Mouse (Mus musculus) mouse trophoblast stem cell (cell line): ENCODE measurements around the gene Ear14.
"Not testable (repeated sequence)": the region's sequence is repeated elsewhere in the genome, so short reads cannot be mapped to it uniquely, and the experiment has no call there.

Experiments used
- in situ Hi-C, 2 experiments: fragments of 300-500 bp; cut with MseI, MboI; formaldehyde crosslinking; loops; 2 replicates in 1 of 2; 3 replicates in 1 of 2; pipeline ENCODE4 v1.15.1; 2025

The Ear14 gene

GRCm38 (mm10) chr14:51203115-51203514, at the start of gene Ear14:
TSS of gene Ear14 (plus strand) at chr14:51203391.
- in situ Hi-C loops: no loop called here

DNA sequence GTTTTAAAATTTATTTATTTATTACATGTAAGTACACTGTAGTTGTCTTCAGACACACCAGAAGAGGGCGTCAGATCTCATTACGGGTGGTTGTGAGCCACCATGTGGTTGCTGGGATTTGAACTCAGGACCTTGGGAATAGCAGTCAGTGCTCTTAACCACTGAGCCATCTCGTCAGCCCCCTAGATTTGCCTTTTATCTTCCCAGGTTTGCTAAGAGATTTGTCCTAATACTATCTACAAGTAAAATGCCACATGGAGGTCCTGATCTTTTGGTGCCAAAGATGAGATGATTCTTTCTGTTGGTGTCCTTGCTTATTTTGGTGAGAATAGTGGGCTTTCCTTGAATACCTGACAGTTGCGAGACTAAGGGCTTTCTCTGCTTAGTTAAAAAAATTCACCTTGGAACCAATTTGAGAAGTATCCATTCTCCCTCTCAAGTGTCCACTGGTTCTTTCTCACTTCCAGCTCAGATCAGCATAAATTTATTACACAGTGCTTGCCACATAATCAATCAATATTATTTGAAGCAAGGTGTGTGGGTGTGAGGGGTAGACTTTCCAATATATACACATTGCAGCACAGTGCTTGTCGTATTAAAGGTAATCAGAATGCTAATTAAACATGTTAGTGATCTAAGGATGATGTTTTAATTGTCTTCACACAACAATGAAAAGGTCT, 47.0 kb upstream of the Ear14 start:
- in situ Hi-C loops: no loop called here

DNA sequence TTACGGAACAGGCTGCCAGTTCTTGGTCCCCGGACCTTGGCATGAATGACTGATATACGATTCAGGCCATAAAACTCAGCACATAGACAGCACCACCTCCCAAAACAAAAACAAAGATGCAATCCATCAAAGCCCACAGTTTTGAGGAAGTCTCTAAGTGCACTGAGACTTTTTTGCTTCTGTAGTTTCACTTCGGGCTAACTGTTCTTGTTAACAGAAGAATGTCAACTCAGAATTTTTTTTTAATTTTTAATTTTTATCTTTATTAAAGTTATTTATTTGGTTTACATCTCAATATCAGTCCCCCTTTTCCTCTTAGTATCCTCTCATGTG, 46.5 kb upstream of the Ear14 start:
- in situ Hi-C loops: no loop called here

- in situ Hi-C loops: no loop called here
Measured at GRCm38 (mm10) chr14:51157072-51157471, 46.1 kb upstream of the Ear14 start.

GRCm38 (mm10) chr14:51161976-51162375, 41.2 kb upstream of the Ear14 start, which contains the start of gene Rnase2b:
TSS of gene Rnase2b (plus strand) at chr14:51162260.
- in situ Hi-C loops: loop anchor here in 1 of 2 experiments (5.0 kb wide), 1 partner anchor 55 kb away; no protein-coding TSS in a partner anchor

DNA sequence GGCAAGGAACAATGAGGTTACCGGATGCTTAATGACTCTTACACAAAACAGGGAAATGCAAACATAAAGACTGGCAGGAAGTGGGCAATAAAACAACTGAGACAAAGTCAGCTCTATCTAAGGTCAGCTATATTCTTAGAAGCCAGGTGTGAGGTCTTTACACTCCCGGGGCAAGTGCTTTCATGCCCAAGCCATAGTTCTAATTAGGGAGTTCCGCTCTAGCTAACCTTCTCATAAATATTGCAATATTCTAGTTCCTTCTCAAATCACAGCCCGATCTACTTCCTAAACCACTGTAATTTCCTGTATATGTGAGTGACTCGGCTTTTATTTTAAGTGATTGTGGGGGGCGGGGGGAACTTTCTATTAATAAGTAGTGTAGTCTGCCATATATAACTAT, 39.9 kb upstream of the Ear14 start:
- in situ Hi-C loops: loop anchor here in 1 of 2 experiments (5.0 kb wide), 1 partner anchor 56 kb away; no protein-coding TSS in a partner anchor

GRCm38 (mm10) chr14:51165435-51165834, 37.8 kb upstream of the Ear14 start:
- in situ Hi-C loops: loop anchor here in 1 of 2 experiments (5.0 kb wide), 1 partner anchor 53 kb away; the partner anchor contains the start of gene Eddm3b

GRCm38 (mm10) chr14:51166068-51166467, 37.1 kb upstream of the Ear14 start:
- in situ Hi-C loops: loop anchor here in 1 of 2 experiments (5.0 kb wide), 1 partner anchor 54 kb away; the partner anchor contains the start of gene Eddm3b

- in situ Hi-C loops: not testable (repeated sequence)
Measured at GRCm38 (mm10) chr14:51172095-51172865, 30.9 kb upstream of the Ear14 start.

- in situ Hi-C loops: not testable (repeated sequence)
Measured at GRCm38 (mm10) chr14:51172947-51173346, 30.2 kb upstream of the Ear14 start.

GRCm38 (mm10) chr14:51173843-51174242, 29.3 kb upstream of the Ear14 start:
- in situ Hi-C loops: no loop called here

- in situ Hi-C loops: not testable (repeated sequence)
Measured at GRCm38 (mm10) chr14:51181051-51181450, 22.1 kb upstream of the Ear14 start.

DNA sequence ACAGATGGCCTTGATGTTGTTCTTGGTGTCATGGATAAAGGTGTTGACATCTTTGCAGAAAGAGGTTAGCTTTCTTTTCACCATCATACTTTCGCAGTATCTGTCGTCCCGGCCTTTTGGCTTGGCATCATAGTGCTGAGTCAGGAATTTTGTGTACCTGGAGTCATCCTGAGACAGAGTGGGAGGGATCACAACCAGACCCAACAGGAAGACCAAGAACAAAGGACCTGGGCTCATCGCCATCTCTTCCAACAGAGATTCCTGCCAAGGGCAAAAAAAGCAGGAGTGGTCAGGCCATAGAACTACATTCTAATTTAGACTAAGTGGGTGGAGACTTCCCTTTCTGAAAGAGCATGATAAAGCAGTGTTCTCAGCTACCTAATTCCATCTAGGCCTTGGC, 7.5 kb upstream of the Ear14 start:
- in situ Hi-C loops: loop anchor here in 1 of 2 experiments (10.0 kb wide), 1 partner anchor 89 kb away; no protein-coding TSS in a partner anchor

DNA sequence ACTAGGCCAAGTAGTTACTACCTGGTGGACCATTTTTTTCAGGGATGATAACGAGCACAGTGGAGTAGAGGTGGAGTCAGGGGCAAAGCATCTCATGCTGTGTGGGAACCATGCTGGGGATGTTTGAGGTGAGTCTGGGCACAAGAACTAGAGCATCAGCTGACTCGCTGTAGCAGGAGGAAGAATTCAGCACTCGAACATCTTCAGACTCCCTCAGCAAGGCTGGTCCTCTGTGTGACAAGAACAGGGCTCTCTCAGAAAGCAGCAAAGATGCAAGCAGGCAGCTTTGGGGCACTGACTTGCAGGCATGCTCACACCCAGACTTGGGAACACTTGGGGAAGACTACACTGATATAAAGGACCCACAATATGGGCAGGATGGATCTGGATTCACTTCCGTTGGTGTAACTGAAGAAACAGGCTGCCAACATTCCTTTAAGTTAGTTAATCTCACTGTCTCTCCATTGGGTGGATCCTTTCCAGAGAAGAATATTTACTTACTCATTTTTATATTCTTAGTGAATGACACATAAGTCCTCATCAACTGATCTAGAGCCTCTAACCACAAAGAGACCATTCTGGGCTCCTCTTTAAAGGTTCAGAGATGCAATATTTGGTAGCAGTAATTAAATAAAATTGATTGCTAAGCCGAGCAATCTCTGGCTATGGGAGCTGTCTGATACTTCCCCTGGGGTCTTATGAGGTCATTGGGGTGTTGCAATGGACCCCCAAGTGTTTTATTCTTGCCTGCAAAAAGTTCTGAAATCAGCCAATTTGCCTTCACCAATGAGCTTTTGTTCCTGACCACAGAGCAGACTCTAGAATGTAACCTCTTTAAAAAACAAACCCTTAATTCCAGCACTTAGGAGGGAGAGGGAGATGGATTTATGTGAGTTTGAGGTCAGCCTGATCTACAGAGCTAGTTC, 3.8 kb upstream of the Ear14 start, which contains the start of gene Ang2:
TSS of gene Ang2 (minus strand) at position 51 of the 926 bp plus-strand sequence.
- in situ Hi-C loops: loop anchor here in 1 of 2 experiments (10.0 kb wide), 1 partner anchor 85 kb away; no protein-coding TSS in a partner anchor

DNA sequence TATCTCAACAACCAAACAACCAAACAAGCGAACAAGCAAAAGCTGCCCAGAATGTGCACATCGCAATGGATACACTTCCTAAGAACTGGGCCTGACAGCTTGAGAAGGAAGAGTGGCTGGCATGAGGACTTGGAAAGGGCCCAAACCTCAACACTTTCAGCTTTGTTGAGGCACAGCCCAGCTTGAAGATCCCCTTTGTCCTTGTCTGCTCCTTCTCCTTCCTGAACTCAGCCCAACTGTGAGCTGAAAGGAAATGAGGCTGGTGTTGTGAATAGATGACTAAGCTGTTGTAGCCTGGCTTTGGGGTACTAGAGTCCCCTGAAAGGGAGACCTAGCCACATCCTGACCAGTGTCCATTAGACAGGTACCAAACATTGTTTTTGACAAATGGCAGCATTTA, 3.1 kb upstream of the Ear14 start:
- in situ Hi-C loops: no loop called here

DNA sequence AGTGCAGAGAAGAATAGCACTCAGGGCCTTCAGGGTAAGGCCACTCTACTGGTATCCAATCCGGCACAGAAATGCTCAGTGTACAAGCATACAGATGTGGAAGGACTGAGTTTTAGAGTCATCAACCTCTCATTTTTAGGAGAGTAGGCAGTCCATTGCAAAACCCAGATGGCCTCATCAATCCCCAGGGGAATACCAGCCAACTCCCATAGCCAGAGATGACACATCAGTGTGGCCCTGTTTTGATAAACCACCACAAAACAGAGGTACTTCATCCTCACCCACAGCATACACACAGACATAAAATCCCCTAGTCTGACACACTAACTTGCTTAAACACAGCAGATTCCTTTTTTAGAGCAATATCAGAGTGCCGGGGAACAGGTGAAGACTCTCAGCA, 2.7 kb upstream of the Ear14 start:
- in situ Hi-C loops: no loop called here

GRCm38 (mm10) chr14:51220075-51220474, 16.9 kb downstream of the Ear14 start:
- in situ Hi-C loops: not testable (repeated sequence)

DNA sequence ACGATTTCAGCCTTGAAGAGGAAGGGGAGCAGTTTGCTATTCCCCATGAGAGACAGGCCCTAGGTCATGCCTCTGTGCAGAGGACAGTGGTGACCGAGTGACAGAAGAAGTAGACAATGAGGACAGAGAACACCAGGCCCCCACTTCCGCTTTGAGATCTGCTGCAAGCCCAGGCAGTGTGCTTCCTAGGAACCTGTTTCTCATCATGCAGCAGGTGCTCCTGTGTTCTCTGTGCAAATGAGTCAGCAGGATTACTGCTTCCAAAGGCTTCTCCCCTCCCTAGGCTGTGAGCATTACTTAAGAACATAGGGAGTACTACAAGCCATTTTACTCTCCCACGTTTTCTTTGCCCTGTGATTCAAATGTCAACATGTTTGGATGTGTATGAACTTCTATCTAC, 26.5 kb downstream of the Ear14 start:
- in situ Hi-C loops: not testable (repeated sequence)

DNA sequence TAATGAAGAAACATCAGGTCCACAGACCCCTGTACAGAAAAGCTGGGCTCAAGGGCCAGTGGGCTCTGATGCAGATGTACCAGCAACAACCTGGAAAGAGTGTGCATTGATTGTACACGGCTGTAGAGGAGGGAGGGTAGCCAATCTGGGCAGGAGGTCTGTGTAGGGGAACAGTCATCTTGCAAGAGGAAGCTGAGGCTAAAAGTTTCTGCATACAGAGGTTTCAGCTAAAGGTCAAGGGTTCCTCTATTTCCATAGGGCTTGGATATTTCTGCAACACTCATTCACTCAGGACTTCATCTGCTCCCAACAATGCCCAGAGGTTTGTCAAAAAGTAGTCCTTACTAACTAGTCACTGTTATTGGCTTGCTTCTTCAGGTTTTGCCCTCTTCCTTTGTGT, 34.3 kb downstream of the Ear14 start:
- in situ Hi-C loops: loop anchor here in 1 of 2 experiments (5.0 kb wide), 1 partner anchor 85 kb away; no protein-coding TSS in a partner anchor

- in situ Hi-C loops: loop anchor here in 1 of 2 experiments (5.0 kb wide), 1 partner anchor 139 kb away; no protein-coding TSS in a partner anchor
Measured at GRCm38 (mm10) chr14:51240899-51241298, 37.7 kb downstream of the Ear14 start.

GRCm38 (mm10) chr14:51247736-51248135, 44.5 kb downstream of the Ear14 start:
- in situ Hi-C loops: no loop called here
